Mouse (Mus musculus): Measurements from ENCODE around the gene Rnf168.
"Not testable (repeated sequence)": the region's sequence is repeated elsewhere in the genome, so short reads cannot be mapped to it uniquely, and the experiment has no call there.

The Rnf168 gene

GRCm38 (mm10) chr16:32277308-32278256 lies at the start of gene Rnf168:
Rnf168 (plus strand) TSS chr16:32277459.
- DNase-seq, result peak; percentile 92

DNA sequence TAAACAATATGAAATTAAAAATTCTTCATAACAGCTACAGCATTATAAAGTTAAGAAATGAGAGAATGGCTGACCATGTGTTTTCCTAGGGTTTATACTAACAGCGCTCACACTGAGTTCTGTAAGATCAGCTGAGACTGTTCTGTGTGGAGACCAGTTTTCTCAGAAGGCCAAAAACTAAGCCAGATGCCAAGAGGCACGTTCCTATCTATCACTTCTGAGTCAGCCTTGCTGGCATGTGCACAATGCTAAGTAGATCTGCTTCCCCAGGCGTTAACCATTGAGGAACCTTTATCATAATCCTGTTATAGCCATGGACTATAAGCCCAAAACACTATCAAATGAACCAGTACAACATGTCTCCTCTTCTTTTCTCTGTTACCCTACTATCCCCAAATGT lies 45.2 kb upstream of the Rnf168 start:
- not testable (repeated sequence) for DNase-seq

DNA sequence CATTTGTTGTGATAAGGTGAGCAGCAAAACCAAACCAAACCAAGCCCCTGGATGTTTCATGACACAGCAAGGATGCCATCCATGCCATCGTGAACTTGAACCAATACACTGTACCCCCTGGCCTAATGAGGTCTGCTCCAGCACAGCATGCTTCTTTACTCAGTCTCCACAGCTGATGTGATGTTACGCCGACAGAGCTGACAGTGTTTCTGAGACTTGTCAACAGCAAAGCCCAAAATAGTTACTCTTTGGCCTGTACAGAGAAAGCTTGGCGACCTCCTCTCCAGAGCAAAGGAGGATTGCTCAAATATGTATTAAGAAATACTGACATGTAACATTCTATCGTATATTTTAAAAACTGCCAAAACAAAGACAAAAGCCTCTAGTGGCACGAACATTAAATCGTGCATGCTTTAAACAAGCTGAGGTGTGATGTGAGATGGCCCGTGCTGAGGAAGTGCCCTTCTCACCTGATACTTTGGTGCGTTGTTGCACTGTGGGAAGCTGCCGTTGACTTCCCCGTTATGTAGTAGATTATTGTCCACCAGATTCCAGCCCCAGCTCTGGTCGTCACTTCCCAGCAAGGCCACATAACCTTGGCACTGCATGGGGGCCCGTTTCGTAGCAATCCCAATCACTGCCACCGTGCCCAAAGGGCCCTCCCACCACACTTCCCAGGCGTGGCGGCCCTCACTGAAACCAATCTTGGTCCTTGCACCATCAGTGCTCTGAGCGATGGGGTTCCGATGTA lies 39.2 kb upstream of the Rnf168 start:
- peak; percentile 28 for DNase-seq

GRCm38 (mm10) chr16:32239428-32240312 lies 37.6 kb upstream of the Rnf168 start:
- DNase-seq, result no peak

DNA sequence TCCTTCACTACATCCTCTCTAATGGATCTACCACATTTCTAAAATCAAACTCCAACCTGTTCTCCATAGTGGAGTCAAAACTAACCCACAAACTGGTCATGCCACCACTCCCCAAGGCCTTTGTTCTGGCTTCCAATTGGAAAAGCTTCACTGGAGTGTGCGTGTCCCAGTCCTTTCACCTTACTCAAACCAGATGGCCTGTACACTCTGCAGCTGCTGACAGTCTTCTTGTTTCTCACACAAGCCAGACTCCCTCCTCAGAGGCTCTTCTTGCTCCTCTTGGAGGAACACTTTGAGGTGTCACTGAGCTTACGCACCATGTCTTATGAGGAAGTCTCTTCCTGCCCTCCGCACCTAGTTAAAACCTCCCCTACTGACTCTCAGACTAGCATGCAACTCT lies 33.4 kb upstream of the Rnf168 start:
- no peak for DNase-seq

GRCm38 (mm10) chr16:32246351-32246791 lies 30.9 kb upstream of the Rnf168 start:
- DNase-seq, result peak; percentile 33

- DNase-seq, result peak; percentile 96
Measured at GRCm38 (mm10) chr16:32246952-32247370, 30.3 kb upstream of the Rnf168 start, which contains the start of the genes Fbxo45 and Wdr53. Fbxo45 (minus strand) TSS chr16:32247158. Wdr53 (plus strand) TSS chr16:32247227.

DNA sequence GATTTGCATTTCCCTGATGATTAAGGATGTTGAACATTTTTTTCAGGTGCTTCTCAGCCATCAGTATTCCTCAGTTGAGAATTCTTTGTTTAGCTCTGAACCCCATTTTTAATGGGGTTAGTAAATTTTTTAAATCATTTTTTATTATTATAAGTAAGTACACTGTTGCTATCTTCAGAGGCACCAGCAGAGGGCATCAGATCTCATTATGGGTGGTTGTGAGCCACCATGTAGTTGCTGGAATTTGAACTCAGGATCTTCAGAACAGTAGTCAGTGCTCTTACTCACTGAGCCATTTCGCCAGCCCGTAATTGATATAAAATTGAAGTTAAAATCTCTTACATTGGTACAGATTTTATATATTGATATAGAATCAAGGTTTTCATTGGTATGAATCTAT lies 13.0 kb upstream of the Rnf168 start:
- peak; percentile 45 for DNase-seq

DNA sequence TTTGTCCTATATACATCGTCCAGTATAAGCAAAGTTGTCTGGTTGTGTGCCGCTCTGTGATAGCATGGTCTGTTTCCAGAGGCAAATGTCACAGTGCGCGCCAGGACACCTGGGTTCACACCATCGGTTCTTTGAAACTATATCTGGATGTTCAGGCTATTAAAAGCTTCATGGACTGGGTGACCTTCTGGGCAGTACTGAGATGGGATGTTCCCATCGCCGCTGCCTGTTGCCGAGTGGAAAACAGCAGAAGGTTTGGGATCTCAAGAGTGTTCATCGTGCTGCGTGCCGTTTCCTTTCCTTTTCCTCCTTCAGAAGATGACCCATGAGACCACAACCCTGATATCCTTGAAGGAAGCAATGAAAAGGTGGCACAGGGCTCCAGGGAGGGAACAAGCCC lies 6.0 kb upstream of the Rnf168 start, which contains the start of gene Smco1:
TSS of gene Smco1 (plus strand) at position 178 of the 400 bp plus-strand sequence.
- no peak for DNase-seq

GRCm38 (mm10) chr16:32273338-32273737 lies 3.9 kb upstream of the Rnf168 start:
- peak; percentile 10 for DNase-seq

- no peak for DNase-seq
Measured at GRCm38 (mm10) chr16:32275041-32275440, 2.2 kb upstream of the Rnf168 start.

GRCm38 (mm10) chr16:32275830-32276229 lies 1.4 kb upstream of the Rnf168 start:
- no peak for DNase-seq

- DNase-seq, result no peak
Measured at GRCm38 (mm10) chr16:32278396-32278795, 1.1 kb downstream of the Rnf168 start.

DNA sequence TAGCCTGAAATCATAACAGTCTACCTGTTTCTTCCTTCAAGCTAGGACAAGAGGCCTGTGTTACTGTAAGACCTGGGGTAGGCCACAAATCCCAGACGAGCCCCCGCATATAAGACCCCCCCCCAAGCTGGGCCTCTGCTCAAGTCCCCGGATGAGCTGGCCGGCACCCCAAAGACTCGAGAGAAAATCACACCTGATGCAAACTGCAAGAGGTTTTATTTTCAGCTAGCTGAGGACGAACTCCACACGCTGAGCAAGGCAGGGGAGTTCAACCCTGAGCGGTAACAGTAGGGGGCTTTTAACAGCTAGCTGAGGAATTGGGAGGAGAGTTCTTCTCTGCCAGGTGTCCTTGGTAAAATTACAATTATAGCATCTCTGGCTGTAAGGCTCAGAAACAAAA lies 3.0 kb downstream of the Rnf168 start:
- DNase-seq, result no peak

- no peak for DNase-seq
Measured at GRCm38 (mm10) chr16:32282608-32283007, 5.3 kb downstream of the Rnf168 start.

- no peak for DNase-seq
Measured at GRCm38 (mm10) chr16:32291821-32292220, 14.6 kb downstream of the Rnf168 start.

DNA sequence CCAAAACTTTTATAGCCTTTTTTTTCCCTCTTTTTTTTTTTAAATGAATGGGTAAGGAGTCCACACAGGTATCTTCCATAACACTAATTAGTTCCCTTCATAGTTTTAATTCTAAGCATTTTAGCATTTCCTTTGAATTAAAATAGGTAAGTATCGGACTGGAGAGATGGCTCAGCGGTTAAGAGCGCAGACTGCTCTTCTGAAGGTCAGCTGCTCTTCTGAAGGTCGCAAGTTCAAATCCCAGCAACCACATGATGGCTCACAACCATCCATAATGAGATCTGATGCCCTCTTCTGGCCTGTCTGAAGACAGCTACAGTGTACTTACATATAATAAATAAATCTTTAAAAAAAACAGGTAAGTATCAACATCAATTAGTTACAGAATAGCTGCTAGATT lies 22.4 kb downstream of the Rnf168 start:
- DNase-seq, result not testable (repeated sequence)

- DNase-seq, result no peak
Measured at GRCm38 (mm10) chr16:32303046-32303445, 25.8 kb downstream of the Rnf168 start.

DNA sequence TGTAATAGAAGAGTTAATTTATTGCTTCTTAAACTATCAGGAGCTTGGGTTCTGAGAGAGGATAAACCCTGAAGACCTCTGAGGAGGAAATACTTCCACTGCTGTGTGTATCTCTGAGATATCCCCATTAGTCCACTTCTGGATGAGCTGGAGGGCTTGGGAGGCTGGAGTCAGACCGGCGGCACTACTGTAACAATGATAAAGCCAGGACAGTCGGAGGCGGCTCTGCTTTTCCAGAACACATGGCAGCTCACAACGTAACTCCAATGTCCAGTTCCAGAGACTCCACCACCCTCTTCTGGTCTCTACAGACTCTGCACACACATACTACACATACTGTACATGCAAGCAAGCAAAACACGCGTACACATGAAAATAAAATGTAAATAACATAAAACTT lies 26.6 kb downstream of the Rnf168 start:
- no peak for DNase-seq

GRCm38 (mm10) chr16:32311970-32312369 lies 34.7 kb downstream of the Rnf168 start:
- no peak for DNase-seq

GRCm38 (mm10) chr16:32312386-32312785 lies 35.1 kb downstream of the Rnf168 start:
- DNase-seq, result no peak

GRCm38 (mm10) chr16:32312859-32313258 lies 35.6 kb downstream of the Rnf168 start:
- DNase-seq, result no peak
